Mouse (Mus musculus) layer of hippocampus, adult 2 months (tissue): ENCODE results near the gene Eef2. TPM values are rescaled to one million over a fixed set of nuclear protein-coding genes. Genes with fewer than 3 reads are reported as not detected.
A peak's percentile ranks its signal among the peaks of the same experiment; 100 is the strongest.
"Not testable (repeated sequence)": the region's sequence is repeated elsewhere in the genome, so short reads cannot be mapped to it uniquely, and the experiment has no call there.

Experiments
- DNase-seq, 2 experiments: peaks; one replicate each; pipeline ENCODE4 v3.0.0; 2022; ENCODE audit warnings: low spot score in 2 of 2
- H3K27ac ChIP-seq: fragments of 200-600 bp; 2 replicates; pipeline ENCODE4 v1.8.1; 2022
- H3K4me3 ChIP-seq: fragments of 200-600 bp; 2 replicates; pipeline ENCODE4 v1.8.1; 2022; ENCODE audit warnings: mild to moderate bottlenecking
- CTCF ChIP-seq: fragments of 200-600 bp; conservative IDR thresholded peaks from 2 replicates; pipeline ENCODE4 v1.8.1; 2022; ENCODE audit warnings: antibody characterized with exemption, mild to moderate bottlenecking, moderate library complexity
- total RNA-seq, 2 experiments: library from RNA; stranded (reverse); gene quantifications; 2 replicates each; pipeline ENCODE4 v1.2.3; 2021

Eef2 gene
- total RNA-seq, 2 experiments from 2014 or later, result 907 to 909 TPM

DNA sequence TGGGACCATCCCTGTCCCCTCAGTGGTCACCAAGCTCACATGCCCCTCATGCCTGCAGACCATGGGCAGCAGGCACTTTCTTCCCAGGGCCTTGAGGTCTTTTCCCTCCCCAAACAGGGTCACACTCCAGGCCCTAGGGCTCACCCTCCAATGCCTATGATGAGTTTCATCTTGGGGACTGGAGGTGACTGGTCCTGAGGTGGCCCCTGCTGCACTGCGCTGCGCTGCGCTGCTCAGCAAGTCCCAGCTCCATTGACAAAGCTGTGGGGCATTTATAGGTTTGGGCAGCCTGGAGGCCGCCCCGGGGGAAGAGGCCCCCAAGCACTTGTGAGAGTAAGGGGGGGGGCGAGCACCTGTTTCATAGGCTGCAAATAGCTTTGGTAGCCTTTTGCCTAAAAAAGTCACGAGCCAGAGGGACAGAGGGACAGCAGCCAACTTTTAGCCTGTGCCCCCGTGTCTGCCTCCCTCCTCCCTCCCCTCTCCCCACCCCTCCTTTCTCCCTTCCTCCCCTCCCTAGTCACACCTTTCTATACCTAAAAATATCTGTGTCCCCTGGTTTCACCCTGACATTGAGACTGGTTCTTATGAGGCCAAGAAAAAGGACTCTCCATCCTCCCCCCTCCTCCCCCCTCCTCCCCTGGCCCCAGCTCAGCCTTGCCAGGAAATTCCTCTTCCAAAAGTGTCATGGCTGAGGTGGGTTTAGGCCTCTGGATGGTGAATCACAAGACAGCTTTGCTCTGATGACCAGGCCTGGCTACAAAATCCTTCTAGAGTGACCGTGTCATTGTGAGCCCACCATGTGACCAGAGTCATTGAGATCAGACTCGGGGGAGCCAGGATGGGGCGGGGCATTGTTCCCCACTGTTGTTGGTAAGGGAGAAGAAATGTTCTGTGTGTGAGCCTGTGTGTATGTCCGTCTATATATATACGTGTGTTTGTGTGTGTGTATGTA, 25.7 kb downstream of the Eef2 start, which contains the start of gene Nmrk2:
Gene Nmrk2, minus strand, starts transcription at position 245 of the 952 bp plus-strand sequence.
- Histone ChIP-seq H3K27ac (no peak within 1 kb of the TSS), H3K4me3 (no peak within 1 kb of the TSS)
- DNase-seq, result no peak
- no peak for TF ChIP-seq CTCF

- no peak for DNase-seq
- H3K27ac ChIP-seq, result no peak overlapping the region
- no peak overlapping the region for H3K4me3 ChIP-seq
- no peak for TF ChIP-seq CTCF
Observed at GRCm38 (mm10) chr10:81202978-81203720, 26.7 kb downstream of the Eef2 start.

DNA sequence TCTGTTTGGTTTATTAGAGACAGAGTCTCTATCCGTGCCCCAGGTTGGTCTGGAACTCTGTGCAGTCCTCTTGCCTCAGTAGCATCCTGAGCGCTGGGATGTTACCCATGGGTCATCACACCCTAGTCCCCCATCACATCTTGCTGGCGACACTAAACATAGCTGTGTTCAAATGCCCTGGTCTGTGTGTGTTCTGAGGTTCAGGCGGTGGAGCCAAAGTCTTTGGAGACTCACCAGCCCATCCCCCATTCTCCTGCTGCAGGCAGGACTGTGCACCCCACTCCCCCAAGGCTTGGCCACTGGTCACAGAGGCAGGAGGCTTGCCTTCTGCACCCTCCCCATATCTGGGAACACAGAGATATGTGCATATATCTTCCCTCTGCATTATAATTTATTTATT, 27.7 kb downstream of the Eef2 start:
- no peak for DNase-seq
- no peak for TF ChIP-seq CTCF
- Histone ChIP-seq H3K27ac (no peak overlapping the region), H3K4me3 (no peak overlapping the region)

GRCm38 (mm10) chr10:81210154-81210553, 33.7 kb downstream of the Eef2 start:
- Histone ChIP-seq H3K4me3 (no peak overlapping the region), H3K27ac (no peak overlapping the region)
- TF ChIP-seq CTCF, result peak; percentile 71
- no peak for DNase-seq

DNA sequence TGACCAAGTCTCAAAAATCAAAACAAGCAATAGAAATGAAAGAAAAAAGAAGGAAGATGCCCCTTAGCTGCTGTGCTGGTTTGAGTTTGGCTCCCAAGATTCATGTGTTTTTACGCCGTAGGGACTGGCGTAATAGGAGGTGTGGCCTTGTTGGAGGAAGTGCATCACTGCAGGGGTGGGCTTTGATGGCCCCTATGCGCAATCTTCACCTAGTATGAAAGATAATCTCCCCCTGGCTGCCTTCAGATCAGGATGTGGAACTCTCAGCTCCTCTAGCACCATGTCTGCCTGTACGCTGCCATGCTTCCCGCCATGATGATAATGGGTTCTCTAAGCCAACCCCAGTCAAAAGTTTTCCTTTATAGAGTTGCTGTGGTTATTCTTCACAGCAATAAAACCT, 39.8 kb downstream of the Eef2 start:
- Histone ChIP-seq H3K27ac (no peak overlapping the region), H3K4me3 (no peak overlapping the region)
- no peak for TF ChIP-seq CTCF
- no peak for DNase-seq

DNA sequence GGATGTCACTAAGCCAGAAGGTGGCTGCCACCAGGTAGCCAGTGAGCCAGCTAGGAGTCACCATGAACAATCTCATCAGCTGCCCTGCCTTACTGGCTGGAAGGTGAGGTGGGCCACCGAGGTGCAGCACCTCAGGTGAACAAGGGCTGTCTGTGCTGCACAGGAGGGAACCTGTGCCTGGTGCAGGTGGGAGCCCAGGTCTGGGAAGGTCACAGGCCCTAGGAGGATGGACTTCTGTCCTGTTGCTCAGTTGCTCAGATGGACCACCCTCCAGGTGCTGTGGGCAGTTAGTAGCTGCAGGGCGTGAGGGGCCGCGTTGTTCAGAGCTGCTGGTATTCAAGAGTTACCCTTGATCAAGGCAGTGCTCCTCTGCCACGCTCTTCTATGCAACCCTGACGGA, 40.4 kb downstream of the Eef2 start:
- no peak for DNase-seq
- H3K4me3 ChIP-seq, result no peak overlapping the region
- no peak for TF ChIP-seq CTCF
- H3K27ac ChIP-seq, result no peak overlapping the region

- not testable (repeated sequence) for DNase-seq, H3K27ac ChIP-seq, H3K4me3 ChIP-seq
- TF ChIP-seq CTCF, result peak; percentile 78
Observed at GRCm38 (mm10) chr10:81217267-81217666, 40.8 kb downstream of the Eef2 start.

DNA sequence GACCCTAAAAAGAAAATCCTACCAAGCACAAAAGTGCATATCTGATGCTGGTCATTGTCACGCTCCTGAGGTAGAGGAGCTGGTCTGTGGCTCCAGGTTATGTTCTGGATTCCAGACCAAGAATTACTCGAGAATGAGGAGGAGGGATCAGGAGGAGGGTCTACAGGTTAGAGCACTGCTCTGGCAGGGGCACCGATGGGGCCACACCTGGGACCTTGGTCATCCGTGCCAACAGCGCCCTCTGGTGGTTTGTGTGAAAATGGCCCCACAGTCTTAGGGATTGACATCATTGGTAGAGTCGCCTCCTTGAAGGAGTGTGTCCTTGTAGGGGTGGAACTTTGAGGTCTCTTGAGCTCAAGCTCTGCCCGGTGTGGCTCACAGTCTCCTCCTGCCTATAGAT, 41.5 kb downstream of the Eef2 start:
- DNase-seq, result peak in 1 of 2 experiments; percentile 47
- no peak overlapping the region for H3K27ac ChIP-seq
- peak; percentile 93 for TF ChIP-seq CTCF
- no peak overlapping the region for H3K4me3 ChIP-seq

GRCm38 (mm10) chr10:81221402-81222015, 45.1 kb downstream of the Eef2 start:
- H3K27ac ChIP-seq, result no peak overlapping the region
- no peak for DNase-seq
- H3K4me3 ChIP-seq, result no peak overlapping the region
- TF ChIP-seq CTCF, result no peak

DNA sequence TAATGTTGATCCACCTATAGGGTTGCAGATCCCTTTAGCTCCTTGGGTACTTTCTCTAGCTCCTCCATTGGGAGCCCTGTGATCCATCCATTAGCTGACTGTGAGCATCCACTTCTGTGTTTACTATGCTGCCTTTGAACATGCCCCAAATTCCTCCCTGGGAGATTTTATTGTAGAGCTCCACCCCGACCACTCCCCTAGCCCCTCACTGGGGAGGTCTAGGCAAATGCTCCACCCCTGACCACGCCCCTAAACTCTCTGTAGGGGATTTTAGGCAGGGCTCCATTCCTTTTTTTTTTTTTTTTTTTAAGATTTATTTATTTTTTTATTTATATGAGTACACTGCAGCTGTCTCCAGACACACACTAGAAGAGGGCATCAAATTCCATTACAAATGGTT, 47.3 kb downstream of the Eef2 start:
- H3K27ac ChIP-seq, H3K4me3 ChIP-seq, DNase-seq: not testable (repeated sequence)

GRCm38 (mm10) chr10:81229735-81230437, 53.5 kb downstream of the Eef2 start:
- Histone ChIP-seq H3K4me3 (peak overlapping the region; percentile 72), H3K27ac (peak overlapping the region; percentile 93)
- DNase-seq, result no peak
- TF ChIP-seq CTCF, result no peak
